Comparison of ENCODE assay signal across 10 mouse cellular contexts in the genomic region with DNA sequence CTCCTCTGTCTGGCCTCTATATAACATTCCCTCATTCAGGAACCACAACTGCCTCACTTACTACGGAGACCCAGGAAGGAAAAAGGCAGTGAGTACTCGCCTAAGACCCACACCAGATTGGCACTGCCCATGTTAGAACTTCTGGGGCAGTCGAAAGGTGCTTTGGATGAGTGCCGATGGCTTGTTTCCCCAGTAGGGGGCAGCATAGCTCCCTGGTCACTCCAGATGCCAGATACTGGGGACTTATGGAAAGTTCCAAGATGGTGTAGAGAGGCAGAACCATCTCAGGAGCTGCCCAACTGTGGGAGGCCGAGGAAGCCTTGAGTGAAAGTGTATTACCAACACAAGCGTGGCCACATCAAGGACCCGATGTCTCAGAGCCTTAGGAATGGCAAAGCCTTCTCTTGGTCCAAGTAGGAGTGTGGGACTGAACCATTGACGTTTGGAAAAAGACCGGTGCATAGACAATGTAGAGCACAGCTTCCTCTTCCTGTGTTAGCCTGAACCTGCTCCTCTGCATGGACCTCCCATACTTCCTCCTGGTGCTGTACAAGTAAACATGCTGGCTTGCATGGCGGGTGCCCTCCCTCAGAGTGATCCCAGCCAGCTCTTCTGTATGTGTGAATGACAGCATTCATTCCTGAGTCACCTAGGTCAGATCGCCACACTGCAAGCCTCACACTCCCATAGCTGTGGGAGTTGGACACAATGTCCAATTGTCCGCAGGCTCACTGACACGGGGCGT.
DNase-seq lines count a peak whose midpoint lies in the region; ATAC-seq and TF ChIP-seq lines count a peak whose summit lies in the region.
"Had no signal": no experiment of that assay in that cellular context is flagged by ENCODE, and none has a peak within 500 bp of the region (broad histone marks: within the 10 kb centered on the region; RNA-seq: fewer than 3 reads in every experiment).

No protein-coding gene starts in this region.

- no peaks in the 10 kb centered on the region for H3K9me3 ChIP-seq in kidney, postnatal 0 days (replicated peaks; ENCODE audit: low read length)
- no peaks in the 10 kb centered on the region for H3K9me3 ChIP-seq in G1E (replicated peaks)
- H3K9me3 ChIP-seq: forebrain, embryonic 13.5 days; lung, embryonic 15.5 days had no signal

- ATAC-seq in kidney, postnatal 0 days (replicated peaks; ENCODE audit: low FRiP score, low read depth) = peak; percentile 40; the same call in 1 of the 2 replicates
- ATAC-seq in G1E (ENCODE audit: extremely low read depth, insufficient number of reproducible peaks, low FRiP score, poor library complexity, severe bottlenecking) = peak; percentile 36; the same call in 1 of the 2 replicates
- ATAC-seq in megakaryocyte-erythroid progenitor cell, adult 5-6 weeks (replicated peaks; ENCODE audit: low FRiP score, low TSS enrichment, poor library complexity, severe bottlenecking) = peak; percentile 53
- ATAC-seq in activated CD4-positive, CD25-positive, alpha-beta regulatory T cell, adult 4 months = no peak
- ATAC-seq: forebrain, embryonic 13.5 days had no signal

- H3K4me2 ChIP-seq in kidney, postnatal 0 days (ENCODE audit: low read length) = no peak overlapping the region
- H3K4me2 ChIP-seq: forebrain, embryonic 13.5 days; lung, embryonic 15.5 days had no signal

- H3K36me3 ChIP-seq in kidney, postnatal 0 days (ENCODE audit: insufficient read depth, low read length) = no peaks in the 10 kb centered on the region
- H3K36me3 ChIP-seq in G1E (replicated peaks) = no peaks in the 10 kb centered on the region
- H3K36me3 ChIP-seq: lung, embryonic 15.5 days had no signal

- DNase-seq in kidney, postnatal 0 days (ENCODE audit: low spot score) = no peak
- DNase-seq in kidney, postnatal 14 days = no peak
- peak; percentile 35 for DNase-seq in G1E (ENCODE audit: low spot score)
- DNase-seq in cerebellum, adult 9-10 months = no peak
- no peak for DNase-seq in cerebellum, postnatal 36 days

- peaks cover 3% of the 10 kb centered on the region; the same call in 1 of the 2 replicates for H3K27me3 ChIP-seq in kidney, postnatal 0 days (ENCODE audit: insufficient read depth, low read length)
- H3K27me3 ChIP-seq in G1E (ENCODE audit: insufficient read depth, low read length) = peaks cover 12% of the 10 kb centered on the region; the same call in 1 of the 2 replicates

- TF ChIP-seq POLR2A in cortical plate, adult 2 months (IDR thresholded peaks at IDR 0.05; ENCODE audit: extremely low read depth, insufficient read depth, low read length) = no peak

- no peak overlapping the region for H3K27ac ChIP-seq in kidney, postnatal 0 days
- no peak overlapping the region for H3K27ac ChIP-seq in cortical plate, adult 2 months (ENCODE audit: insufficient read depth, low read length)
- H3K27ac ChIP-seq: forebrain, embryonic 13.5 days; lung, embryonic 15.5 days had no signal

- WGBS in kidney, postnatal 0 days = 75% methylated on average over 14 of the region's 14 CpGs

- 0 out of 2 replicates have a peak, but pooled peaks cover 5% of the 10 kb centered on the region for H3K4me1 ChIP-seq in kidney, postnatal 0 days (replicated peaks; ENCODE audit: insufficient read depth, low read length)
- H3K4me1 ChIP-seq in G1E (ENCODE audit: insufficient read depth, low read depth, low read length) = peaks cover 9% of the 10 kb centered on the region
- H3K4me1 ChIP-seq in cortical plate, adult 2 months (ENCODE audit: control insufficient read depth, insufficient read depth, low read length) = peaks cover 4% of the 10 kb centered on the region; the same call in 1 of the 2 replicates

- TF ChIP-seq CTCF in kidney, postnatal 0 days (IDR thresholded peaks at IDR 0.05; ENCODE audit: low read depth) = peak; percentile 46; the same call in 1 of the 2 replicates
- TF ChIP-seq CTCF in G1E (IDR thresholded peaks at IDR 0.05; ENCODE audit: low read depth, low read length) = peak; percentile 87
- peak; percentile 13; the same call in 1 of the 2 replicates for TF ChIP-seq CTCF in cortical plate, adult 2 months (IDR thresholded peaks at IDR 0.05; ENCODE audit: extremely low read depth, insufficient read depth, low read length)

- no peak overlapping the region for H3K4me3 ChIP-seq in kidney, postnatal 0 days (replicated peaks; ENCODE audit: low read depth, low read length)
- H3K4me3 ChIP-seq in G1E (ENCODE audit: low read depth, low read length) = no peak overlapping the region
- no peak overlapping the region for H3K4me3 ChIP-seq in cortical plate, adult 2 months (ENCODE audit: insufficient read depth, low read length)
- H3K4me3 ChIP-seq: forebrain, embryonic 13.5 days; lung, embryonic 15.5 days had no signal

- H3K9ac ChIP-seq in kidney, postnatal 0 days (ENCODE audit: low read depth, low read length) = no peak overlapping the region
- H3K9ac ChIP-seq: forebrain, embryonic 13.5 days; lung, embryonic 15.5 days had no signal

Comparison
In these comparisons a context has a peak if more than half of its experiments do, and no peak if none do; other contexts are left out.
1. CTCF ChIP-seq: peak in every context shown above with its lines; median percentile 87 in G1E; 46 in kidney, postnatal 0 days; 13 in cortical plate, adult 2 months.